Mouse (Mus musculus) 416B (cell line): ENCODE data around the gene Tubgcp3.
"Not testable (repeated sequence)": the region's sequence is repeated elsewhere in the genome, so short reads cannot be mapped to it uniquely, and the experiment has no call there.

ENCODE experiments used
- DNase-seq: peaks from one replicate; pipeline ENCODE4 v3.0.0; 2011; ENCODE audit warnings: low read depth

Tubgcp3 gene

DNA sequence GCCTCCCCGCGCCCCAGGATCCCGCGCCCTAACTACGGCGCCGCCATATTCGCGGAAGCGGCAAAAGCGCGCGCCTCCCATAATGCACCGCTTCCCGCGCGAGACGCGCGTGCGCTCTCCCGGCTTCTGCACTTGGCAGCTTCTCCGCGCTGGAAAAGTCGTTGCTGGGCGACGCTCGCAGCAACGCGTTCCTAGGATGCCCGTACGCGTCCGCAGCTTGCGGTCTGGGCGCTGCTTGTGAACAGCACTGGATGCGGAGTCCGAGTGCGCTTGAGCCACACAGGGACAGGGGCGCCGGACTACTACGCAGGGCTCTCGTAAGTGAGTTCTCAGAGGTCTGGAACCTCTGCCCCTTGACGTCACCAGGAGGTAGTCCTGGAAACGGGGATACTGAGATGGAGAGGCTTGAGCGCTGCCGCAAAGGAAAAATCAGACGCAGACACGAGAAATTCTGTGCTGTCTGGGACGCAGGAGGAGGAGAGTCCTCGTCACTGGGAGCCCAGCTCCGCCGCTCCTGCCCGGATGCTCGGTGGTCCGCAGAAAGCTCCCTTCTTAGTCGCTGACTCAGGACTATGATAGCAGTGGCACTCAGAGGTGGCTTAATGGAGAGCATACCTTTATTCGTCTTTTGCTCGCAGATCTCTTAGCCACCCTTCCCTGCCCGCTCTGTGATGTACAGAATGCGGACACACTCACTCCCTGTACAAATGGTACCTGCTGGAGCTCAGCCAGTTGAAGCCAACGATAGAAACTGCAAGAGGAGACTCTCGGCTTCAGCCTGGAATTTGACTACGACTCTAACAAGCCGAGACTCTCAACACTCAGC lies at the start of gene Tubgcp3:
Tubgcp3 (minus strand) TSS at position 193 of the 826 bp plus-strand sequence.
- peak; percentile 78 for DNase-seq

DNA sequence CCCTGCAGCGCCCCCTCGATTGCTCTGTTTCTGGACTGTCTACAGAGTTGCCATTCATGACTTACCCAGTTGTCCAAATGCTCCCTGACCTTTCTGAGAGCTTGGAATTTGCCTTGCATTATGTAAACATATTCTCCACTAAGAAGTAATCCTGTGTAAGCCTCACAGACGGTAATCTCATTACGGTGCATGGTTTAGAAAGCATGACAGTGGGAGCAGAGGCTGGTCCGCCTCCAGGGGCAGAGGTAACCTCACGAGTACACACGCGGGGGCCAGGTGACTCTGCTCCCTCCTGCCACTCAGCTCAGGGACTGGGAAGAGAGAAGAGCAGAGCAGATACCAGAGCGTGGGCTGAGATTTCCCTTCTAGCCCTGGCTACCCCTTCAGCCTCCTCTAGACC lies 47.0 kb upstream of the Tubgcp3 start:
- DNase-seq: no peak

DNA sequence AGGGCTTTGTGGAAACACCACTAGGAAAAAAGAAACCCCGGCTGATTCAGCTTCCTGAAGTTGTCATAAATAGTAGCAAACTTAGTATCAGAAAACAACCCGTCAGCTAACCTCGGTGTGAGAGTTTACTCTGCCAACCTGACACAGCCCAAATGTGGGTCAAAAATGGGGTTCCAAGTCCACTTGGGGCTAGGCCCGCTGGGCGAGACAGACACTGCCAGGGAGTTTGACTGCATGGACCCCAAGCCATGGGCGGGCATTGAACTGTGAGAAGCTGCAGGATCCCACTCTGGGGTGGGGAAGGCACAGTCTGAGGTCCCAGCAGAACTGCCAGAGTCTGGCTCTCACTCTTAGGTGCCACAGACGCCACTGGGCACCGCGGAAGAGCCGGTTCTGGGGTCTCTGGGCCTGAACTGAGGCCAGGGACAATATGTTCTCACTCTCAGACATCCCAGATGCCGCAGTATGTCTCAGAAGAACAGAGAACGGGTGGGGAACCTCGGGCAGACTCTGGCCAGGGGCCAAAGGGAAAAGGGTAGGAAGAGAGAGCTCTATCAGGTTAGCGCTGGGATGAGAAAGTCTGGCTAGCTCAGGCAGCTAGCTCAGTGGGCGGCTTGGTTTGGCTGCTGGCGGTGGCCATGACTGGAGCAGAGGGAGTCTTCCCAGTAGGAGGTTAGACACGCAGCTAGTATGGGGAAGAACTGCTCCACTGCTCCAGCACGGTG lies 44.0 kb upstream of the Tubgcp3 start:
- DNase-seq: no peak

DNA sequence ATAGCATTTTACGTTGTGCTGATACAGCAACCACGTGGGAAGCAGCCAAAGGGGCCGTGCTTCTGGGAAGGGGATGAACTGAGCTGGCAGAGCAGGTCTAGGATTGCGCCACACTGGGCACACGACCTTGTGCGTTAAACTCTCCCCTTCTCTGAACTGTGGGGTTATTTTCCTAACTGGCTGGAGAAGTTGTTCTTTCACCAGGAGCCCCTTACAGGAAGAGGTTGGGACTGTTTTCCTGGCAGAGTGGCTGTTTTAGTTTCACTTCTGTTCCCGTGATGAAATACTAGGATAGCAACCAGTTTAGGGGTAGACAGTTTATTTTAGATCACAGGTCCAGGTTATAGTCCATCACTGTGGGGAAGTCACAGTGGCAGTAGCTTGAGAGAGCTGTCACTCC lies 39.6 kb upstream of the Tubgcp3 start:
- peak; percentile 36 for DNase-seq

DNA sequence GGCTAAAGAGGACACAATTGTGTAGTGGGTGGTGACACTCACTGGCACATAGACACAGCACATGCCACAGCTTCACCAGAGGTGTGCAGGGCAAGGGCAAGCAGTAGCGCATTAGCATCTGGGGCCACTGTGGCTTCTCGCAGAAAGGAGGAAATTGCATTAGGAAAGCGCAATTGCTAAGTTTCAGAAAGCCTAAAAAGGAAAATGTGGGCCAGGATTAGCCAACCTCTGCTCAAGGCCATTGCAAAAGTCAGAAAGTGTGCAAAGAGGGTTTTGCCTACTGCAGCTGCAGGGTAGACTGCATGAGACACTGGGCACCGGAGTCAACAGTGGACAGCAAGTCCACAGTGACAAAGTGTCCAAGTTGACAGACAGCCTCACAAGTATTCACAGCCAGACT lies 31.5 kb upstream of the Tubgcp3 start:
- peak; percentile 63 for DNase-seq

DNA sequence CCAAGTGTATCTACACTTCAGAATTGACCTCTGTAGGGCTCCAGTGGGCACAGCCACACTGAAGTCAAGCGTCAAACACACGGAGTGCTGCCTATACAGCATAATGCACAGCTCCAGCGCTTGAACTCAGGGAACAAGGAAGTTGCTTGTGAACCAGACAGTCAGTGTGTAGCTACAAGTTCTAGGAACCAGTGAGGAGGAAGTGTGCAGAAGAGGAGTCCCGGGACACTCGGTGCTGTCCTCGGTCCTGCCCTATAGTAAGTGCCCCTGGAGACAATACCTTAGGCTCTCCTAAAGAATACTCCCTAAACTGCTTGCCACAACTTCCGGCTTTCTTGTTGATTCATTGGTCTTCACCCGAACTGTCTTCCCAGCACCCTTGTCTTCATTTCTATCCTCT lies 30.2 kb upstream of the Tubgcp3 start:
- peak; percentile 16 for DNase-seq

DNA sequence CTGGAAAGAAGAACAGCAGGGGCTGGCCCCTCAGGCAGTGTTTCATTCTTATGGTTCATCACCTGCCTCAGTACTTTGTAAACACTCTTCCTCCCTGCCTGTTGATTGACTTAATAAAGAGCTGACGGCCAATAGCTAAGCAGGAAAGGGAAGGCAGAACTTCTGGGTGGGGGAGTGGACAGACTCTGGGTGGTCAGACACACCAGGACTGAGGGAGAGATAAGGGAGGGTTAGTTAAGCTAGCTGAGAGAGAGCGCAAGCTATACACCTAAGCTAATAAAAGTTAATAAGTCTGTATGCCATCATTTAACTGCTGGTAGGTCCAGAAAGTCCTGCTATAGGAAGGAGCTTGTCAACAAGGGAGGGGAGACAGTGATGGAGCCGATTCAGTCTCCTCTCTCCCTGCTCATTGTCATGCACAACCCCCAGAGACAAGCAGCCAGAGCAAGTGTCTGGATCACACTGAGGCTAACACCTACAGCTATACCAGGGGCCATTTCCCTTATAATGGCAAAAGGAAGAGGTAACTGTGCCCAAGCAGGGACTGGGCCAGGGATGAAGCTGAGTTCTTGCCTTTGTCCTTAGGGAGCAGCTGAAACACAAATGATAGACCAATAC lies 26.7 kb upstream of the Tubgcp3 start:
- DNase-seq: no peak

DNA sequence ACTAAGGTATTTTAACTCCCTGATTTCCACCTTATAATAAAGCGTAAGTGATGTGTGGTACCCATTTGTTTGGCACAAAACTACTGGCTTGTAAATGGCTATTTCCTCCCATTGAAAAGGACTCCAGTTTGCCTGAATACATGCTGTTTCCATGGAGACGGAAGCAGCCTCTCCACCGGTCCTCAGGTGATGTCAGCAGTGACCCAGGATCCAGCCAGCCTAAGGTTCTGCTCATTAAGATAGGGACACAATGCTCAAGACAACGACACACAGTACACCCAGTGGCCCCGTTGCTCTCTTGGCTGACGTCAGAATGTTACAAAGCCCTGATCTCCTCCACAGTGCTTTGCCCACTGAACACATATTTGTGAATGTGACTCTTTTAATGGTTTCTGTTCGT lies 16.8 kb upstream of the Tubgcp3 start:
- DNase-seq: no peak

DNA sequence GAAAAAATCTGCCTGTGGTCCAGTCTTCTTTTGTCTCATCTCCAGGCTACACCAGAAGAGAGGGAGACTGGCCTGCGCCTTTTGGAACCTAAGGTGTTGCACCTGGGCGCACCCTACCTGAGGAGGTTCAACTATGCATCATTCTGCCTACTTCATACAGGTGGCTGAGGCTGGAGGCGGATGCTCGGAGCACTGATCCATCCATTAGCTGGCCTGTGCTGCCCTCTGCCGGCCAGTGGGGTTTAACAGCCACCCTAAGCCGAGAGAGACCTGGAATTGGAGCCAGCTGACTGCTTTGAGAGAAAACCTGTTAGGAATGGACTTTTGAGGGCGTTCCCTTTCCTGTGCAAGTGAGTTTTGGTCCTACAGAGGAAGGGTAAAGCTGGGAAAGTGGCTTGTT lies 5.5 kb upstream of the Tubgcp3 start:
- DNase-seq: peak; percentile 62

DNA sequence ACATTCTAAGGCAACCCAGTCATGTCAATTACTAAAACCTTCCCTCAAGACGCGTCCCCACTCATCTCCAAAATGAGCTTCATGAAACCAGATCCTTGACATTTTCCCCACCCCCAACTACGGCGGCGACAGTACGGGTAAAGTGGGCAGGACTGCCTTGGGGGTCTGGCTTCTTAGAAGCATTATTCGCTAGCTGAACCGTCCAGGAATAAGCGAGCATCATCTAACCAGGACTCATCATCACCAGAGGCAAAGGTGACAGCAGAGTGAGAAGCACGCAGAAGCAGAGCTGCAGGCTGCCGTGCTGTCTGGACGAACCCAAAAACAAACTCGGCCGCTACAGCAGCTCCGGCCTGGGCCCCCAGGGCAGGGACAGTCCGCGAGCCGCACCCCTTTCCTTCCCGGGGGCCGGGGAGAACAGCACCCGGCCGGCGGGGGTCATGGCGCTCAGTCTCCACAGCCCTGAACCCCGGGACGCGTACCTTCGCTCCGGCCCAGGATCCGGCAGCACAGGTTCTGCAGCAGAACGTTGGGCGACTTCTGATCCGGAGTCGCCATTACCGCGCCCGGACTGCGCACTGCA lies 484 bp downstream of the Tubgcp3 start:
- peak; percentile 32 for DNase-seq

DNA sequence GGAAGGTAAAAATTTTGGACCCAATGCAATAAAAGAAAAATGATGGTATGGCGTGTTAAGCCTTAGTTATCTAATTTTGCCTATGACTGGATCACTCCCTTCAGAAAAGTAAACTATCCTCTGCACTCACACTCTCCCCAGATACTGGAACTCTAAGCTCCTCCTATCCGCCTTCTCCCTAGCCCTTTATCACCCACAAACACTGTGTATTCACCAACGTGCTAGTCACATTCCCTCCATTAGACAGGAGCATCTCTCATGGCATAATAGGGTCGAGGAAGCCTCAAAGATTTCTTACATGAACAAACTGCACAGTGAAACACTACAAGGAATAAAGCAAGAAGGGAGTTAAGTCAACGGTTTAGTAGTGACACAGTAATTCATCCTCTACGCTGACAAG lies 1.1 kb downstream of the Tubgcp3 start:
- peak; percentile 12 for DNase-seq

DNA sequence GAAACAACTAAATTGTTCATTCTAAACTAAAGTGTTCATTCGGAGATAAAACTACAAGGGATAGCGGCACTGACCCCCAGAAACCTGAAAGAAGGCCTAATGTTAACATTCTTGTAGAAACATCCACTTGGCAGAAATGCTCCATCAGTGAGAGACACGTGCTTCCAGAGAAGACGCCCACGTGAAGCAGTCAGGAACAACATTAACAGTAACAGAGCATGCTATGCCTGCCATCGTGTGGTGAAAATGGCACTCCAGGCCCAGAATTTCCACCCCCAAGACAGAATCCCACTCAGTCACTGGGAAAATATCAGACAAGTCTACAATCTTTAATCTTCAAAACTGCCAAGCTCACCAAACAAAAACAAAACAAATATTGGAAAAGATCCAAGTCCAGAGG lies 3.2 kb downstream of the Tubgcp3 start:
- DNase-seq: no peak

DNA sequence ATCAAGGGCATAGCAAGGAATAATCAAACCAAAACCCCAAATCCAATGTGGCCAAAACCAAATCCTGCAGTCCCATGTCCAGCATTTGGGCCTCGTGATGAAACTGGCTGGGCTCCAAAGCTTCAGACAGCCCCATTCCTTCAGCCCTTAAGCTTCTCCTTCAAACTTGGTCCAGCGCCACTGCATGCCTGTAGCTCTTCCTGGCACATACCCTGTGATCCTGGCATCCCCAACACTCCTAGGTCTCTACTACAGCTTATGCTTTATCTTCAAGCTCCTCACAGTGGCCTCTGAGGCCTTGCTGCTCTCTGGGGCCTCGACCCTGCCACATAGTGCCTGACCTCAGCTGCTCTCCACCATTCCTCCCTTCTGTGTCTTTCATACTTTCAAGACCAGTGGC lies 5.5 kb downstream of the Tubgcp3 start:
- DNase-seq: not testable (repeated sequence)

DNA sequence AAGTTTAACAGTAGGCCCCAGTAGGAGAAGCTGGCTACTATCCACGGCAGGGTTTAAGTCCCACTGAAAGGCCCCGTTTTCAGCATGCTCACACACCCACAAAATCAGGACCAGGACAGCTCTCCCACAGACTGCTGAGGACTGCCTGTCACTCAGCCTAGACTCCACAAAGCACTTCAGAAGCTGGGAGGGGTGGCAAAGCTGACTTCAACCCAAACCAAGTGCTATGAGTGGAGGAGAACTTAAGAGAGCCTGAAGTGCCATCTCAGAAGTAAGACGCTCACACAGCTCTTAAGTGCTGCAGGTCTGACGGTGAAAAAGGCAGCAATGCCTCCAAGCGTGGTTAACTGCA lies 9.0 kb downstream of the Tubgcp3 start:
- no peak for DNase-seq

DNA sequence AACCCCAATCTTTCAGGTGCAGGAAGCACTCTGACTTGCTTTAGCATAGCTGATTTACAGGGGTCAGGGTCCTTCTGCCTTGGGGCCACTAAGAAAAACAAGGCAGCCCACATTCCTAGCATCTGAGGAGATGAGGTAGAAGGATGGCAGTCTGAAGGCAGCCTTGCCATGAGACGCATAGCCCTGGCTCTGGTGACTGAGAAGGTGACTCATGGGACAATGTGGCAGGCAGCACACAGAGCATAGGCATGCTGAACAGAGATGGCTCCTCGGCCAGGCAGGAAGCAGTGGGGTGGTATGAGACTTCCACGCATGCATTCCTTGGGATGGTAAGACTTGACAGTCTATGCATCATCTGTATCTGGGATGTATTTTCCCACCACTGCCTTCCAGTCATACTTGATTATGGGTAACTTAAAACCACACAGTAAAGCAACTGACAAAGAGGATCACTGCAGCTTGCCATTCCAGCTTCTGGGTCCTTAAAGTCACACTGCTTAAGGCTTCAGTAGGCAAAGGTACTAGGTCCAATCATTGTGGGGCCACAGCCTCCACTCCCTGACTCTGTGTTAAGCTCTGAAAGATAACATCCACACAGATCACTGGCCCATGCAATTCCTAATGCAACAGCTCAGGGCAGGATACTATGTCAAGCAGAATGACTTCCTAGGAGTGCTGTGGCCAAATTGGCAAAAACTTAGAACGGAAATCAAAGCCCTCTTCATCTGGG lies 9.5 kb downstream of the Tubgcp3 start:
- no peak for DNase-seq

DNA sequence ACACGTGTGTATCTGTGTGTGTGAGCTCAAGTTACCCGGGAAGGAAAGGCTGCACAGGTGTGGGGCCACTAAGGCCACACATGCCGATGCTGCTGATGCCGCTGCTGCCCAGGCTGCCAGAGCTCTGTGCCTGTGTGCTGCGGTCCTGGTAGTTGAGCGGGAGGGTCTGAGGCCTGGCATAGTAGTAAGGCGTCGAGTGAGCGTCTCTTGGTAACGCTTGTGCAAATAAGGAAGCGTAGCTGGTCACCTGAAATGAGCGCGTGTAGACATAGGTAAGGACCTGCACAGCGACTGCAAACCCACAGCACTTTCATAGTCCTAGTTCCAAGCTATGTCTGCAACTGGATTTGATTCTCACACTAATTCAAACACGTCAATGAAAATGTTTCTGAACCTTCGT lies 14.6 kb downstream of the Tubgcp3 start:
- no peak for DNase-seq

DNA sequence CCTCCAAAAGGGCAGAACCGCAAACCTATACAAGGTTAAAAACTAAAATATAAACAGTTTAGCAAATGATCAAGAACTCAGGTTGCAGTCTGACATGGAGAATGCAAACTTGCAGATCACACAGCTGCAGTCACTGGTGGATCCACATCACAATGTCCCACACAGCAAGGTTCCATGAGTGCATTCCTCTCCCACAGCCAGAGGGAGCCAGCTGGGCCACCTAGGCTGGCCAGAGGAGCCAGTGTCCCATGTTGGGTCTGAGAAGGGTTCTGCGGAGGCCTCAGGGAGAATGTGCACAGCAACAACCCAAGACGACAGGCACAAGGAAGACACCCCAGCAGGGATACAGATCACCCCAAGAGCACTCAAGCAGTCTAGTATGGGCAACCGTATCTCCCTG lies 20.8 kb downstream of the Tubgcp3 start:
- no peak for DNase-seq

DNA sequence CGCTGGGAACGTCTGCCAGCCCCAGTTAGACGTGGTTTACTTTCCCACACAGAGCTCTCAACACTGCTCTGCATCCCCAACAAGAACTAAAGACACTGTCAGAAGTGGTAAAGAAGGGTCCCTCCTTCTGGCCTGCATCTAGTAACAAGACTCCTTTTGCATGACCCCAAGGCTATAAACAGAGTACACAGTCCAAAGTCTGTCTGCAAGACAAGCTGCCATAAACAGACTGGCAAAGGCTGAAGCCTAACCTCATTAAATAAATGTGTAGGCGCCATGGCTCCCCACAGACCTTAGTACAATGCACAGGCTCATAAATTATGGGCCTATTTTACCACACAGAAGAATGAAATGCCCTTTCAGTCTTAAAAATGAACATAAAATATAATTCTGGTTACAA lies 21.6 kb downstream of the Tubgcp3 start:
- no peak for DNase-seq

DNA sequence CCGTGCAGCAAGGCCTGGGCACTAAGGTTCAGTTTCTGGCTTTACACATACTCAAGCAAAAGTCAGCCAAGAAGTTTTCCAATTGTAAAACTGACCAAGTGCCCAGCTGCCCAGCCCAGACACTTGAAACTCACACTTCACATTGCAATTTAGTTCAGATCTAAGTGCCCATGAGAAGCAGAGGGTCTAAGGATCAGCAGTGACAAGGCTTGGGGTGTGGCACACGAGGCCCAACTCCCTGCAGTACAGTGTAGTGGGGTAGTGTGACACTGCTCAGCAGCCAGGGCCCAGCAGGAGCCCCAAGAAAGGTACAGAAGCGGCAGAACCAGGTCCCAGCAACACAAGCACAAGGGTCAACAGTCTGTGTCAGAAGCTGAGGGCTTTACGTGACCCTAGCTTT lies 23.1 kb downstream of the Tubgcp3 start:
- no peak for DNase-seq

DNA sequence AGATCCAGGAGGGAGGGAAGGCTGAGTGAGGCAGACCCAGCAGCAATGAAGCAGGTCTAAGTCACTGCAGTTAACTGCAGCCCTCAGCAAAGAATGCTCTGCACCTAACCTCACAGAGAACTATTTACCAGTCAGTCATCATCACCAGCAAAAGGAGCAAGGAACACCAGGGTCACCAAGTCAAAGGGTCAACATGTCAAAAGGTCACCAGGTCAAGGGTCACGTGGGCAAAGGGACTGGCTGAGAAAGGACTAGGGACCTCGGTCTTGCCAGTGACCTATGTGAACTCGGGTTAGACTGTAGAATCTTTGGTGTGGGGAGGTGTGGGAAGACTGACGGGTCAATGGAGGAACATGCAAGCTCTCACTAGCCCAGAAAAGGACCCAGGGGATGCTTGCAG lies 25.5 kb downstream of the Tubgcp3 start:
- no peak for DNase-seq

DNA sequence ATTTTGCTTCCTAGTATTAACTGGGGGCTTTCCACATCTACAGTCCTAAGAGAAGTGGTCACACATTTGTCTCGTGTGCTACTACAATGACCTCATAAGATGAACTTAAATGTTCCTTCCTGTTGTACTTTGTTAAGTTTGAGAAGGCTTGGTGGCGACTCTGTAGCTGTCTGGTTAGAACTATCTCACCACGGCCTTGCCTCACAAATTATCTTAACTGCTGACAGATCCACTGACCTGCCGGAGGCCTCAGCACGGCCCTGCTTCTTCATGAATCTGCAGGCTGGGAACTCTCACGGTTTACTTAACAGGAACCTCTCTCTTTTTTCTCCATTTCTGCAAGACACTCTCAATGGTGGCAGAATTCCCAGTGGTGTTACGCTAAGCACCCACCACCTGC lies 27.2 kb downstream of the Tubgcp3 start:
- no peak for DNase-seq

DNA sequence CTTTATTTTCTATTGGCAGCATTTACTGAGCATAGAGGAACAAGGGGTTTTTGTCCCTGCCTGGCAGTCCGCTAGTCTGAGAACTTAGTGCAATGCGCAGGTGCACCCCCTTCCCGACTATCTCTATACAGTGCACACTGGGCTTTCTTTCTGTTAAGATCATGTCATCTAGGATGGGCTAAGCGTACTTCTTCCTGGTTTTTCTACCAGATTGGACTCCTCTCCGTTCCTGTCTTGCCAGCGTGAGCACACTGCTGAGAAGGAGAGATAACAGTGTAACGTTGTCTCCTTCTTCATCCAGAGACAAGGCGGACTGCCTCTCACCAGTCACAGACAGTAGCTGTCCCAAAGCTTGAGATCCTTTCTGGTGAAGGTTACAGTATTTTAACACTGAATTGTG lies 27.7 kb downstream of the Tubgcp3 start:
- DNase-seq: no peak
